Mouse (Mus musculus) WW6 (cell line): Measurements from ENCODE around the gene Itga2b.

Experiments
- DNase-seq: peaks from one replicate; pipeline ENCODE4 v3.0.0-alpha.2; 2013; ENCODE audit warnings: low read depth, low spot score

Gene Itga2b

DNA sequence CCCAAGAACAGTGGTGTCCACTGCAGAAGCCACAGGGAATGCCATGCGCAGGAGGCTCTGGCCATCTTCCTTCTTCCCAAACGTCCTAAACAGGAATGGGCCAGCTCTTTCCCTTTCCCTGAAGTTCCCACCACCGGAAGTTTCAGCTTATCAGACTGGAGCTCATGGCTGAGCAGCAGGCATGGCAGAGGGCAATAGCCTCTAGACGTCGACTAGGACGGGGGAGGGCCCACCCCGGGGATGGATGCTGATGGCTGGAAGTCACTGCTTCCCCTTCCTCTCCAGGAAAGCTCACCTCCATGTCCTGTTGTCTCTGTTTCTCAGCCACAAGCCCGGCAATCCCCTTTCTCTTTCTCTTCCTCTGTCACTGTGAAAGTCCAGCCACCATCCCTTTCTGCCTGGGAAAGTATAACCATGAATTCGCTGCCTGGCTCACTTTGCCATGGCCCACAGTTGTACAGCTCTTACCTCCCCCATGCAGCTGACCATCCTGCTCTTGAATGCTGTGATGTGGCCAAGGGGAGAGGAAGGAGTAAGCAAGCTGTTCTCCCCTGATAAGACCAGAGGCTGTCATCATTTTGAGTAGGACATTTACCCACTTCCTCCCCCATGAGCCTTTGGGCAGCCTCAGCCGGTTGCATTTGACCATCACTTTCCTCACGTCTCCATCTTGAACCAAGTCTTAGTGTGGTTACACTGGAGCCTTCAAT is at the start of gene Itga2b:
Gene Itga2b (minus strand): TSS at position 475 of the 710 bp plus-strand sequence.
- no peak for DNase-seq

DNA sequence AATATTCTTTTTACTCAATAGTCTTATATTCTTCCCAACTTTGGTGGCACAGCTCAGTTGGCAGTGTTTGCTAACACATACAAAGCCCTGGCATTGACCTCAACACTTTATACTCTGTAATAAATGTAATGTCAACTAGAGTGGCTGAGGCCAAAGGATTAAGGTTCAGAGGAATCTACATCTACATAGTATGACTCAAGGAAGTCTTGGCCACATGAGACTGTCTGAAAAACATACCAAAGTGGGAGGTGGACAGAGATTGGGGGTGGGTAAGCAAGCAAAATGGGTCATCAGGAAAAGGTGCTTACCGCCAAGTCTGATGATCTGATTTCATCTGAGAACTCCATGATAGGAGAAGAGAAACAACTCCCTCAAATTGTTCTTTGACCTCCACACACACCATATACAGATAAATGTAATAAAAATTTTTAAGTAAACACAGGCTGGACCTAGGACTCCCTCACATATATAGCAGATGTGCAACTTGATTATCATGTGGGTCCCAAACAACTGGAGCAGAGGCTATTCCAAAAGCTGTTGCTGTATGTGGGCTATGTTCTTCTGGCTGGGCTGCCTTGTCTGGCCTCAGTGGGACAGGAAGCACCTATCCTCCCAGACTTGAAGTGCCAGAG is 45.0 kb upstream of the Itga2b start:
- DNase-seq, result no peak

DNA sequence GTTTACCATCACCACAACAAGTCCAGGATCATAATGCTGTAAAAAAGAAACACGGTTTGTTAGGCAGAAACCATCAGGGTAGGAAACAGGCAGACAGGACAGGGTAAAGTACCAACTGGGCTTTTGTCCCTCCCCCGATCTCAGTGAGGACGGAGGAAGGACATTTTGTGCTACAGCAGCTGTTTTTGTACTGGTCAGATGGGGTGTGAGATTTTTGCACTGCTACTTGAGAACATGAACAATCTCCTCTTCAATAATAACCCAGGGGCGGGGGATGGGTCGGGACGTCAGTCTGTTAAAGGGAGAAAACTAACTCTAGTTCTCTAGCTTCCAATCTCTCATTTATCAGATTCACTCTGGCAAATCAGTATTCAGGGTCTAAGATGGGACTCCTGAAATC is 40.3 kb upstream of the Itga2b start:
- no peak for DNase-seq

DNA sequence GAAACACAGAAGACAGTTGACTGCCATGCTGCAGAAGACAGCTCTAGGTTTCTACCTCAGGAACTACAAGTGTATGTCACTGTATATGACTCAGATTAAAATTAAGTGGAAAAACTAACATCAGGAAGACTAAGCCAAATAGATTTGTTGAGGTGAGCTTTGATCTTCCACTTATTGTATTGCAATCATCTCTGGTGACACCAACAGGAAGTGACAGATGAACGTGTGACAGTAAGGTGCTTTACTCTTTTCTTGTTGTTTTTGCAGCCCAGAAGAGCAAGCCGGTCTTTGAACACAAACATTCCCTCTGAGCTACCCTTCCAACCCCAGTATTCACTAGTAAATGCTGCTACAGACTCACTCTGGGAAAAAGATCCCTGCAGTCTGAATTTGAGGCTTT is 26.8 kb upstream of the Itga2b start:
- no peak for DNase-seq

DNA sequence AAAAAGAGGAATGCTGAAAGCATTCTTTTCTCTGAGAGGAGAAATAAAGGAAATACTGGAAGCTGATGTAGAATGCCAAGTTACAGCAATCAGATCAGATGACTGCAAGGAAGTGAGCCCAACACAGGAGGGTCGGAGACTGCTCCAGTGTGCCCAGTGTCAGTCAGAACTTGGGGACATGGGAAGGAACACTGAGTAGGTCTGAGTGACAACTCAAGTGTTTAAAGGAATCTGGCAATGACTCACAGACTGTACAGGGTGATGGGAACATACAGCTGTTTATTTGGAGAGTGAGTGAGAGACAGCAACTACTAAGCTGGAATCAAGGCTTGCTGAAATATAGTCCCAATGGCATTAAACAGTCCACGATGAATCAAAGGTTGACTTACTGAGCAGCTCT is 26.3 kb upstream of the Itga2b start:
- no peak for DNase-seq

DNA sequence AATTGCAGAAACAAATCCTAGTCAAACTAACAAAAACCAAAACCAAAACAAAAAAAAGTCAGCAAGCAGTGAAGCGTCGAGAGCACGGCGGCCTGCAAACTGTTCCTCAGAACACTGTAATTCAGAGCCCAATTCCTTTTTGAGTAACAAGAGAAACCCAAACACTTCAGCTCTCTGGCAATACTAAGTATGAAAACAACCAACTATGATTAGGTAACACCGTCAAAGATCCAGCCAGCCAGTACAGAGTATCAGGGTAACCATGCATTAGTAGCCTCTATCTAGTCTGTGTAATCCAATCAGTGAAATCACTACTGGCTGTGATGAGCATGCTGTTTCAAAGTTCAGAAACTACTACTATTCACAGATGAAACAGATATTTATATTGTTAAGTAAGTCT is 25.8 kb upstream of the Itga2b start:
- DNase-seq, result no peak

DNA sequence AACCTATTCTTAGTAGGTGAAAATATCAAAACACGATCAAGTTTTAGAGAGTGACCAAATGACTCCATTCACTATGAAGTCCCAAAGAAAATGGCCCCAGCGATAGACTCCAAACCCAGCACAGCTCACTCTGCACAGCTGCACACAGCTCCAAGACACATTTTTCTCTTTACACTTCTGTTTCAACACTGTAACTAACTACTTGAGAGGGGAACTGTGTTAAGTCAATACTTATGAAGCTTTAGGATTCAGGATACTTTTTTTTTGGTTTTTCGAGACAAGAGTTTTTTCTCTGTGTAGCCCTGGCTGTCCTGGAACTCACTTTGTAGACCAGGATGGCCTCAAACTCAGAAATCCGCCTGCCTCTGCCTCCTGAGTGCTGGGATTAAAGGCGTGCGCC is 25.2 kb upstream of the Itga2b start:
- no peak for DNase-seq

DNA sequence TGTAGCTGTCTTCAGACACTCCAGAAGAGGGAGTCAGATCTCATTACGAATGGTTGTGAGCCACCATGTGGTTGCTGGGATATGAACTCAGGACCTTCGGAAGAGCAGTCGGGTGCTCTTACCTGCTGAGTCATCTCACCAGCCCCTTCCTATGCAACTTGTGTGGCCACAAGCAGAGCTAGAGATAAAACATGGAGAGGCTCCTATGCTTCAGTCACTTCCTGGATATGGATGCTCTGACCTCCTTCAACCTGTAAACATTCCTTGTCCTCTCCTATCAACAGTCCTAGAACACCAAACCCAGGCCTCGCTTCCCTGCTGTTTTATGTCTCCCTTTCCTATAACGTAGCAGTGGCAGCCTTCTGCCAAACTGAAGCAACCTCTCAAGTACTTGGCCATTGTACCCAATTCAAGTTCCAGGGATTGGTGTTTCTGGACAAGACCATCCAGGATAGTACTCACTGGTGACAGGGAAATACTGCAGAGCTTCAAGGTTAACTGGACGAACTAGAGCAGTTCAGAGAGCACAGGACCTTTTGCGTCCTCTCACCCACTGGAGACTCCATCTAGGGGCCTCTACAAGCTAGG is 24.2 kb upstream of the Itga2b start:
- no peak for DNase-seq

DNA sequence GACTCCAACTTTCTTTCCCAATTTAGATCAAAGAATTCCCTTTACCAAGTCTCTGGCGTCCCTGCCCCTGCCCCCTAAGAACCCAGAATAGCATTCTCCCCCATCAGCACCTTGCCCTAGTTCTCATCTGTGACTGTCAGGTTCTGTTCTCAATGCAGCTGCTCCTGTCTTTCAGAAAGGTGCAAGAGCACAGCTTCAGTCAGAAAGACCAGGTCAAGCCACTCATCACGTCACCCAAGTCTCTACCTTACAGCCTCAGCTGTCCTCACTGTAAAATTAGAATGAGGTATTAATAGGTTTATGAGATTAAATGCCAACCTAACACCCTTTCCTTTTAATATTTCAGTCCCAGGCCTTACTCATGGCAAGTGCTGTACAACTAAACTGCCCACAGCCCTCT is 23.3 kb upstream of the Itga2b start:
- DNase-seq, result no peak

DNA sequence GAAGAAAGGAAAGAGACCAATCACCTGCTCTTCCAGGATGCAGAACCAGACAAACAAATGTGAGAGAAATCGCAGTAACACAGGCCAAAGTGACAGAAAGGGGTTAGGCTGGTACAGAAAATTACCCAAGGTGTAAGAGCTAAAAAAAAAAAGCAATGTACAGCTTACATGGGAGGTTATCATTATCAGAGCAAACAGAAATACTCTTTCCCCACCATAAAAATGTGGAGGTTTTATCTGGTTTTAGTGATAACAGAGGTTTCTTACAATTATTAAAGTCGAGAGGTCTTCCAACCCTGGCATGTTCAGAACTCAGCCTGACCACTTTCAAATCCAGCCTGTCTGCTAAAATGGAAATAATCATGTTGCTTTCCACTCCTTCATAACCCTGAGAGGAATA is 18.0 kb upstream of the Itga2b start:
- no peak for DNase-seq

DNA sequence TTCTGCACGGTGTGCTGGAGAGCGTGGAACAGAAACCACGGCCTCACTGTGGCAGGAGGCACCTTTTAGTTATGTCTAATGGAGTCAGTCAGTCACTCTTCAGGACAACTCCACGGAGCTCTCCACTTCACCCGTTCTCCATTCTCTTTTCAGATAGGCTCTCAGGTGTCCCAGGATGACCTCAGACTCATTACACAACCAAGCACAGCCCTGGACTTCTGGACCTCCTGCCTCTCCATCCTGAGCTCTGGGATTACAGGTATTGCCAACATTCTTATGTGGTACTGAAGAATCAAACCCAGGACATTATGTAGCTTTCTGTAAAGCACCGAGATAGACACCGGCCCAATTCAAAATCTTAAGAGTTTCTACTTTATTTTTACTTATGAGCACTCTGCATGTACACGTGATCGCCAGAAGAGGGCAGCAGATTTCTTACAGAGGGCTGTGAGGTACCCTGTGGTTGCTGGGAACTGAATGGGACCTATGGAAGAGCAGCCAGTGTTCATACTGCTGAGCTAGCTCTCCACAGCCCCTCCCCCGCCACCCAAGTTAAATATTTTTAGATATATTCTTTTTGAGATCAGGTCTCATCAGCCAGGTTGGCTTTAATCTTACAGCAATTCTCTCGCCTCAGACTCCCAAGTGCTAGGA is 16.9 kb upstream of the Itga2b start:
- DNase-seq, result peak; percentile 53

DNA sequence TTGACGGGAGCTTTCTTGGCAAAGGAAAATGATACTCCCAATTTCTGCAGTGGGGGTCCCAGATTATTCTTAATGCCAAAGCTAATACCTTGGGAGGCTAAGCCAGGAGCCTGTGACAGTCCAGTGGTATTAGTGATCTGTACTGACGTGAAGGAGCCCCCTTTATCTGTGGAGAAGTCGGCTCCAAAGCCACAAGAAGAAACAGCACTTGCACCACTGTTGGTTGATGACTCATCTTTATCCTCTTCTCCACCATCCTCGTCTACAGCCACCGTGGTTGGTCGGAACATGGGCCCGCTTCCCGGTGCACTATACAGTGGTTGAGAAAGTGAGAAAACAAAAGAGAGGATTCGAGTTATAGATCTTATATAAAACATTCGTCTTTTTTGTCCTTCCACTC is 11.9 kb upstream of the Itga2b start:
- DNase-seq, result no peak

DNA sequence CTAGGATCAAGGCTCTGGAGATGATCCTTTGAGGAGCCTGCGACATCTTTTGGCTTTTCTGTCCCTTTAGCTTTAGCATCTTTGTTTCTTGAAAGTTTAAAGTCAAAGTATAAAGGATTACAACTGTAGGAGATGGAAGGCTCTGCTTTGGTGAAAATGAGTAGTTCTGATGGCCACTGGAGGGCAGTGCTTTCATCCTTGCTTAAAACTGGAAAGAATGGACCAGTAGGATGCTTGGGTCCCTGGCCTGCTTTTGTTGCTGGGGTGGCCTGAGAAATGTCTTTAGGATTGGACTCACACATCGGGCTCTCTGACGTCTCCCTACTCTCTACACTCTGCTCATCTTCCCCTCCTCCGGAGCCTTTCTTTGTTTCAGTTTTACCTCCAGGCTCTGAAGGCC is 11.0 kb upstream of the Itga2b start:
- DNase-seq, result no peak

DNA sequence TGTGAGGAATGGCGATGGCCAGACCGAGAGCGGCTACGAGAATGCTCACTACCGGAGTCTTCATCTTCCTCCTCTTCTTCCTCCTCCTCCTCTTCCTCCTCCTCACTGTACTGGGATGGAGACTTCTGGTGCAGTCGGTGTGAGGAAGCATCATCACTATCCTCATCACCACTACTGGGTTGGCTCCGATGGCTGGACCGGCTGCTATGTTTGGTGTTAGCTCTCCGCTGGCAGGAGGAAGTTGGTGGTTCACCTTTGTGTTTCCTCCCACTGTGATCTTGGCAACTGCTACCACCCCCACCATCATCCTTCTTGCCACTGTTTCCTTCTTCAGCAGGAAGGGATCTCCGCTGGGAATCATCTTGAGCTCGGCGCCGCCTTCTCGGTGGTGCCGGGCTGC is 10.2 kb upstream of the Itga2b start:
- DNase-seq, result no peak

DNA sequence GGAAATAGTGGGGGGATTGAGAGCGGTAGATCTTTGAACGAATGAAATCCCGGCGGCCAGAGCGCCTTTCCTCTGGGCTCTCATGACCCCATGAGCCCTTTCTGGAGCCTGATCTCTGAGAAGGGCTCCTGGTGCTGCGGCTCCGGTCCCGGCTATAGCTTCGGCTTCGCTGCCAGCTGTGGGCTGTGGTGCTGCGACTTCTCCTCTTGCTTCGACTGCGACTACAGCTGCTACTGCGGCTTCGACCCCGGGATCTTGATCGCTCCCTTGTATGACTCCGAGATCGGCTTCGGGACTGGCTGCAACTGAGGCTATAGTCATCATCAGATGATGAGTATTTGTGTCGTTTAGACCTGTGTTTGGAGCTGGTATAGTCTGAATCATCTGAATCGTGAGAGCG is 9.7 kb upstream of the Itga2b start:
- DNase-seq, result no peak

DNA sequence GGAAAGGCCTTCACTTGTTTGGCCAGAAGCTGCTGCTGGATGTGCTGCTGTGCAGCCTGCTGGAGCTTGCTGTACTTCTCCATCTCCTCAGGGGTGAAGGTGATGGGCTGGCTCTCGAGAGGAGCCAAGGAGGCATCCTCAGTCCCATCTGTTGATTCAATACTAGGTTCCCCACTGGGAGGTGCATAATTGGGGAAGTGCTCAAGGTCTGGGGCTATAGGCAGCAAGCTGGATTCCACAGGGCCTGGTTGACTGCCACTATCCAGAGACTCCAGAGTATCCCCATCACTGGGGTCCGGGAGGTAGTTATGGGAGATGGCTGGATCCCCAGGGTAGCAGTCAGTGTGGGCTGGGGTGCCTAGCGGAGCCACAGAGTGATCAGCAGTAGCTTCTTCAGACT is 8.7 kb upstream of the Itga2b start:
- no peak for DNase-seq

DNA sequence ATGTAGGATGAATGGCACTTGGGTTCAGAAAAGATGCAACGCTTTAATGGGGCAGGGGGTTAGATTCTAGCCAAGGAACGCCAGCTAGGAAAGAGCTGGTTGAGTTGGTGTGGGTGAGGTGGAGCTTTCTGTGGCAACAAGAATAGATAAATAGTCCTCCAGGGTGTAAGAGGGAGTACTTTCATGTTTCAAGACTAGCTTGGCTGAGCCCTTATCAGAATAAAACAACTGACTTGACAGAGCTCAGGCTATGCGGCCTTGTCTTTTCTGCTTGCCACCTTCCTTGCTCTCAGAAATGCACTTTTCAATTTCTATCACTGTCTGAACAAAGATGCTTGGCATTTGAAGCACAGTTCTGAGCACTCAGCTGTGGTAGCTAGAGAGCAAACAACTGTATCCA is 5.1 kb upstream of the Itga2b start:
- DNase-seq, result no peak

DNA sequence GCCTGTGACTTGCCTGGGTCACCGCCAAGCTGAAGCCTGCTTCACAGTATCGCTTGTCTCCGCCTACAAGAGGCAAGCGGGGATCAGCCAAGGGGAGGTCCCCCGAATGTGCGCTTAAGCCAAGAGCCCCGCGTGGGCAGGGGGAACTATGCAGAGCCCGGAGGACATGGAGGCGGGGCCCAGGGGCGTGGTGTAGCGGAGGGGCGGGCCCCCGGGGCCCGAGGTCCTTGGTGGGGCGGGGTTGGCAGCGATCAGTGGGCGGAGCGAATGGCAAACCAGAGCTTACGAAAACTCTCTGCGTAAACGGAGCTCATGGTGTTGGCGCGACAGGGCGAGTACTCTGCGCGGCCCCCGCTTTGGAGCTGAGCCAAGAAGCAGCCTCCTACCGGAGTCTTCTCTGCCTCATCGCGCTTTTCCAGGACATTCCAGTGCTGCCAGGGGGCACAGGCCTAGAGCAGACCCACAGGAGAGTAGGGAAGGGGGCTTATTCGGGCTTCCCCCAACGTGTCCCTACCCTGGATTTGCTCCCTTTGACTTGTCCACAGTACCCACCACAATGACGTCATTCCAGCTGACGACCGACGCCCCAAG is 2.8 kb downstream of the Itga2b start:
- peak; percentile 85 for DNase-seq

DNA sequence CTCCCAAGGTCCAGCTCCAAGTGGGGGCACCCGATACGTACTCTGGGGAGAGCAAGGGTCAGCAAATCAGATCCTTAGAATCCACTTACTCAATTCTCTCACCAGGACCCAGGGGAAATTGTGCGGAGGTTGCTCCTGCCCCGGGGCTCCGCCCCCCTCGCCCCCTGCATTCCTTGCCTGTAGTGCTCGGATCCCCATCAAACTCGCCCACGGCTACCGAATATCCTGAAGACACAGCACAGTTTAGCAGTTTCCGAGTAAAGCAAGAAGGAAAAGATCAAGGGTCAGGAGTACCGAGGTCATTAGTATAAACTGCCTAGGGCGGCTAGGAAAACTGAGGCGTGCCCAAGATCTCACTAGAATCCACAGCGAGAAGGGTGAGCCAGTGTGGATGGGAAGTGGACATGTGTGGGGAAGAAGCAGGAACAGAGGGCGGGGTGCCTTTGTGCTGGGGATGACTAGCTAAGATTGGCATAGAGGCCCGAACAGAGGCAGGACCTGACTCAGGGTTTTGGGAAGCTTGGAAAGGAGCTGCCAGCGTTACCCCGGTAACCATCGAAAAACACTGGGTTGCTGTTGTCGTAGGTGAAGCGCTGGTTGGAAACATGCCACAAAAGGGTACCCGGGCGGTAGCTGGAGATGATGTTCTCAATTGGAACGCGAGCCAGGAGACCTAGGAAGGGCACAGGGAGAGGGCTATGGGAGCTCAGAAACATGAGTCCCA is 4.0 kb downstream of the Itga2b start:
- no peak for DNase-seq

DNA sequence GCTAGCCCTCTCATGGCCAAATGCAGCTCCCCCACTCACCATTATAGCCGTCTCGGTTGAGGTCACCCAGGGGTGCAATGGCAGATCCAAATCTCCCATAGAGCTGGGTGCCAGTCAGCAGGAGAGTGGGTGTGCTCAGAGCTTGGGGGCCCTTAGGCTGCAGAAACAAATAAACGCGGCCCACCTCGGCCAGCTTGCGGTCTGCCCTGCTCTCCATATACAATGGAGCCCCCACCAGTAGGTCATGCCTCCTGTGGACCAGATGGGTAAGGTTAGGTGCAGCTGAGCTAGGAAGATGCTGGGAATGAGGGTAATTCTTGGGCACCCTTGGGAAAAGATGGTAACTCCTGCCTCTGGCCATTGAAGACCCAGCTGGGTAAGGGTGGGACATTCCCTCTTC is 5.0 kb downstream of the Itga2b start:
- DNase-seq, result no peak

DNA sequence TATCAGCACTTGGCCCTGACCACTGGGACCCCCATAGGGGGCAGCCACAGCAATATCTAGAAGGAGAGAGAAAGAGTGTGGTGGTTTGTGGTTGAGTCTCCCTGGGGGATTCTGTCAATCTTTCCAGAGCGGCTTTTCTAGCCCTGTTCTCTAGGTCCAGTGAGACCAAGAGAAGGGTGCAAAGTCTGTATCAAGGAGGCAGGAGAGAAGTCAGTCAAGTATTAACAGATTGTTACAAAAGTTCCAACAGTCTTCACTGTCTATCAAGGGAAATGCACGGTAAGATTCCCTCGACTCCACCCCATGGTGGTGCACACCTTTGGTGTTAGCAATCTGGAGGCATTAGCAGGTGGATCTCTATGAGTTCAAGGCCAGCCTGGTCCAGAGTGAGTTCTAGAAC is 8.2 kb downstream of the Itga2b start:
- DNase-seq, result no peak

DNA sequence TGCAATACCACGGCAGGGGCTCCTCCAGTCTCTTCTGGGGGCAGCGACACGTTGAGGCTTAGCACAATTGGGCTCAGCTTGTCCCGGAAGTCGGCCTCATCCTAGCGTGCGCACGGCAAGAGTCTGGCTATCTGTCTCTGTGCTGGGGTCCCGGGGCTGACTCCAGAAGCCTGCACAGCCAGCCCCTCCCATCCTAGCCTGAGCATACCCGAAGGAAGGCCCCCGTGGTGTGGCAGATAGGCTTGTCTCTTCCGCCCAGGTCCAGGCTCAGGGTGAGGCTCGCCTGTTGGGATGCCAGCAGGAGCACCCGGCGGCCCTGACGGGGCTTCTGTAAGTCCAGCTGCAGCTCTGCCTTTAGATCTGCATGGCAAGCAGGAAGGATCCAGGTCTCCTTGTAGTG is 9.4 kb downstream of the Itga2b start:
- no peak for DNase-seq
